Mouse (Mus musculus) CD8-positive naive resting alpha-beta T cell, adult 2 months (primary cell): ENCODE results near the gene Tcfl5.

Experiments used
- DNase-seq, 2 experiments: peaks; one replicate each; pipeline ENCODE4 v3.0.0; 2022; ENCODE audit warnings: low read depth in 2 of 2, low spot score in 2 of 2

Tcfl5 gene

GRCm38 (mm10) chr2:180598157-180598705 is 44.3 kb downstream of the Tcfl5 start:
- DNase-seq, result no peak

DNA sequence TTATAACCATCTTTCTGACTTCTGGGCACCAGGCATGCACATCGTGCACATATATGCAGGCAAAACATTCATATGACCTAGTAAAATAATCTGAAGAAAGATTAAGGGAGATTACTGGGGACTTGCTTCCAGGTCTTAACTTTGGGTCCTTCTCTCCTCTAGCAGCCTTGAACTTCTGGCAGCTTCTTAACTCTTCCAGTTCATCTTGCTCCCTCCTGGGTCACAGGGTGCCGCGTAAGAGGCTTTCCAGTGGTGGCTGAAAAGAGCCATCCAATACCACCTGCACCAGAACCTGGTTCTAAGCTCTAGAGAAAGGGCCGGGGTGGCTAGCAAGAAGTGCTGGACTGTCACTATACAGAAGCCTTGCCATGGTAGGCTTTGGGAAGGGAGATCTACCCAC is 45.0 kb downstream of the Tcfl5 start, which contains the start of gene Col9a3:
Gene Col9a3, plus strand, starts transcription at position 301 of the 400 bp plus-strand sequence.
- DNase-seq, result no peak

DNA sequence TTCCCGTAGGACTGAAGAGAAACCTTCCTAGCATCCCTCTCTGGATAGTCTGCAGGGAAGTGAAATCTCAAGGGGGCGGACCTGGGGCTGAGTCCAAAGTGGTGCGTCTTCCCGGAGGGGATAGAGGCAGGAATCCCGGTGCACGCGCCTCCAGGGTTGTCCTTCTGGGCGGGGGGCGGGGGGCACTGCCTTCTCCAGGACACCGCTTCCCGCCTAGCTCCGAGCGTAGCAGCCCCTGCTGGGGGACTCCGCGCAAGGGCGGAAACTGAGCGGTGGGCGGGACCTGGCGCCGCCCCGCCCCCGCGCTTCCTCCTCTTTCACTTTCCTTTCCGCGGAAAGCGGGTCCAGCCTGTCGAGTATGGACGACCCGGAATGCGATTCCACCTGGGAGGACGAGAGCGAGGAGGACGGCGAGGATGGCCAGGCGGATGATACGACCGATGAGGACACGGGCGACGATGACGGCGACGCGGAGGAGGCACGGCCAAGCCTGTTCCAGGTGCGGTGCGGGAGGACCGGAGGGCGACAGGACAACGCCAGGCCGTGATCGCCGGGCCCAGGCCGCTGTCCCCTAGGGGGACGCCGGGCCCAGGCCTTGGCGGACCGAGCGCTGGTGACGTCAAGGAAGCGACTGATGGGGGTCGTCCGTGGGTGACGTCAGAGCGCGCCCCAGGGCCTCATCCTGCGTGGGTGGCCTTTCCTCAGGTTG is 53.2 kb downstream of the Tcfl5 start, which contains the start of gene Ogfr:
Gene Ogfr, plus strand, starts transcription at position 123 of the 709 bp plus-strand sequence.
- DNase-seq, result peak; percentile 77 to 80

DNA sequence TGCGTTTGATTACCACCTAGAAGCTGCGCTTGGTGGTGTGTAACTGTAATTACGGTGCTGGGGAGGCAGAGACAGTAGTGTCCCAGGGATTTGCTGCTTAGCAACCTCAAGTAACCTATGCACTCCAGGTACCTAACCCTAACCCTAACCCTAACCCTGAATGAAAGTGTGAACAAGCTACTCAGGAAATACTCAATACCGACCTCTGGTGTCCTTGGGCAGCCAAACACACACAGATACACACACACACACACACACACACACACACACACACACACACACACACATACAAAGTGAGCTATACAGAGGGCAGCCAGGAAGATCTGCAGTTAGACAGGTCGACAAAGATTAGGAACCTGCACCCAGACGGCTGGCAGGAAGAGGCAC is 53.8 kb downstream of the Tcfl5 start:
- DNase-seq, result peak in 1 of 2 experiments; percentile 39

DNA sequence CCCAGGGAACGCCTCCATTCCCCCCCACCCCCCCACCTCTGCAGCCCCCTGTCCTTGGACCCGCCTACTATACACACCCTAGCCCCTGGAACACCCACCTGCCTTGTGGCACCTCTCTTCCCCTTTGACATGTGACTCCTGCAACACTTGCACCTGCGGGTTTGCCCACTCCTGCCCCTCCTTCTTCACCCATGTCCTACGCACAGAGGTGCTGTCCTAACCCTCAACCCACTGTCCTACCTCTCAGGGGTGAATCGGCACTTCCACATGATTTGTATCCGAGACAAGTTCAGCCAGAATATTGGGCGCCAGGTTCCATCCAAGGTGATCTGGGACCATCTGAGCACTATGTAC is 59.4 kb downstream of the Tcfl5 start:
- no peak for DNase-seq

DNA sequence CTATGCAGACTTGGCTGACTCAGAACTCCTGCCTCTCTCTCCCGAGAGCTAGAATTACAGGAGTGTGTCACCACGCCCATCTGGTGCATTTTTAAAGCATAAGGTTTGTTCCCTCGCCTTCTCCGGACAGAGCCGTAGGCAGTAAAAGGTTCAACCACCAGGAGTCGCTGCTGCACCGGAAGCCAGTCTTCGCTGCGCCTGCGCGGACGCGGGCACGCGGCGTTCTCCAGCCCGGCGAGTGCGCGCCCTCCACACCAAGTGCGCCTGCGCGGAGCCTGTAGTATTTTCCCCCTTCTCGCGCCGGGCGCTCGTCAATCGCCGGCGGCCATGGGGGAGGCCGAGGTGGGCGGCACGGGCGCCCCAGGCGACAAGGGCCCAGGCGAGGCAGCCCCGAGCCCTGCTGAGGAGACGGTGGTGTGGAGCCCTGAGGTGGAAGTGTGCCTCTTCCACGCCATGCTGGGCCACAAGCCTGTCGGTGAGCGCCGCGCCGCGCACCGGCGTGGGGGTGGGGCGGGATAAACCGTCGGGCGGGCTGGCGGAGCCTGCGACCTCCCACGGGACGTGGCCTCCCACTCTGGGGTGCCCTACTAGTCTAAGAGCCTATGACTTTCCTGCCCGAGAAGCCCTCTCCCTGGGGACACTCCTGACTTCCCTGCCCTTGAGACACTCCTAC is 59.9 kb downstream of the Tcfl5 start:
- DNase-seq, result peak; percentile 98 to 99

DNA sequence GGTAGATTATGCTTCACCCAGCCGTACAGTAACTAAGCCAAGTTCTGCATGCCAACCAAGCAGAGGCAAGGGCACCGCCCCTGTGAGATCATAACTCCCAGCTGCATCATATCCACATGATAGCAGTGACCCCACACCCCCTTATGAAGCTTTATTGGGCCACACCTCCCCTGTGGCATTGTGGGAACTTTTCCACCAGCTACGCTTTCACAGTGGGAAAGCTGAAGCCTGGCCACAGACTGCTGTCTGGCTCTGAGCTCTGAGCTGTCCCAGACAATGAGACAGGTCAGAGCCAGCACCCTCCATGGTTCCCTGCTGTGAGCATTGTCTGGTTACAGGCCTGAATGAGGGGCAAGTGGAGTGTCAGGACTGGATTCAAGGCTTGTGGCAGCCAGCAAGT is 61.5 kb downstream of the Tcfl5 start, which contains the start of gene Mrgbp:
Gene Mrgbp, plus strand, starts transcription at position 303 of the 400 bp plus-strand sequence.
- DNase-seq, result no peak

DNA sequence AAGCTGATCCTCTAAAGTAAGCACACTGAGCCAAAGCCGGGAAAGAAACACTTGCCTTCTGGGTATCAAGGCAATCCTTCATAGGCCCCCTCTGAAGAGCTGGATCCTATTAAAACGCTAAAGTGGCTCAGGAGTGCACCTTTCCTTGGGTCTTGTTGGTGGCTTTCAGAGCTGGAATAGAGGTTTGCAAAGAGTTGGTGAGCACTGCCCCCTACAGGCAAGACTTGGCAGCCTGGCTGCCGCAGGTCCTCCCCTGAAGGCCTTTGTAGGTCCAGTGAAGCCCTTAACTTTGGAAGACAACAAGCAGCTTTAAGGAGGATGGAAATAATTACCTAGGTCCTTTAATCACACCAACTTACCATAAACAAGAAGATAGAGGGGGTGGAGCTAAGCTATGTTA is 63.8 kb downstream of the Tcfl5 start:
- peak; percentile 52 to 65 for DNase-seq

DNA sequence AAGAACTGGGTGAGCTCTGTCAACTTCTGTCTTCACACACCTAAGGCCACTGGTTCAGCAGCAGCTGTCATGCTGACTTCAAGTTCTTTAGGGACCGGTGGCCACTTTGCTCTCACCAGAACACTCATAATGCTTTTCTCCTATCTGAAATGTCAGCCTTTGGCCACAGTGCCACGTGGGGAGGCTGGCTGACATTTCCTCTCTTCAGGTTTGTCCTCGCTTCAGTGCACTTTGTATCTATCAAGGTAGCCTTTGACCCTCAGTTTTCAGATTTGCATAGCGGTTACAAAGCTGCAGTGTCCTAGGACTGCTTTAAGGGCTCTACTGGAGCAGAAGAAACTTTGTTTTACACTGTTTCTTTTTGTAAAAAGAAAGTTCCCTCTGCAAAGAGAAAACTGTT is 66.0 kb downstream of the Tcfl5 start:
- DNase-seq, result no peak
